Mouse (Mus musculus) kidney, embryonic 14.5 days (tissue): ENCODE results near the gene Frem1. TPM values are rescaled to one million over a fixed set of nuclear protein-coding genes. Genes with fewer than 3 reads are reported as not detected.

Source experiments
- ATAC-seq: fragments of 200-750 bp; cut with Nextera tagmentation; 2 replicates; pipeline ENCODE4 v1.8.0; 2017; ENCODE audit warnings: moderate number of reproducible peaks, mild to moderate bottlenecking, moderate TSS enrichment, moderate library complexity; ENCODE audit not compliant: low FRiP score, low TSS enrichment
- H3K27ac ChIP-seq: fragments of 300-500 bp; sonication (generic); 2 replicates; pipeline ENCODE4 v1.5.1; 2014; ENCODE audit warnings: low read depth, mild to moderate bottlenecking, low read length, moderate library complexity, mixed read lengths
- H3K27me3 ChIP-seq: fragments of 300-500 bp; sonication (generic); 2 replicates; pipeline ENCODE4 v1.6.1; 2014; ENCODE audit warnings: mild to moderate bottlenecking, low read length; ENCODE audit not compliant: control insufficient read depth, insufficient read depth
- H3K36me3 ChIP-seq: fragments of 300-500 bp; sonication (generic); 2 replicates; pipeline ENCODE4 v1.6.1; 2014; ENCODE audit warnings: low read length, mixed read lengths; ENCODE audit not compliant: control insufficient read depth, insufficient read depth
- H3K4me1 ChIP-seq: fragments of 300-500 bp; sonication (generic); 2 replicates; pipeline ENCODE4 v1.6.1; 2014; ENCODE audit warnings: low read length, mixed read lengths; ENCODE audit not compliant: control insufficient read depth, insufficient read depth
- H3K4me2 ChIP-seq: fragments of 300-500 bp; sonication (generic); replicated peaks from 2 replicates; pipeline ENCODE4 v1.6.1; 2014; ENCODE audit warnings: low read depth, mild to moderate bottlenecking, low read length
- H3K4me3 ChIP-seq: fragments of 300-500 bp; sonication (generic); 2 replicates; pipeline ENCODE4 v1.5.1; 2014; ENCODE audit warnings: mild to moderate bottlenecking, low read length
- H3K9ac ChIP-seq: fragments of 300-500 bp; sonication (generic); 2 replicates; pipeline ENCODE4 v1.6.1; 2014; ENCODE audit warnings: low read depth, mild to moderate bottlenecking, low read length, moderate library complexity
- H3K9me3 ChIP-seq: fragments of 300-500 bp; sonication (generic); 2 replicates; pipeline ENCODE4 v1.6.1; 2016; ENCODE audit warnings: low read length; ENCODE audit not compliant: control insufficient read depth
- WGBS: fragments of 180-500 bp; shearing (Covaris S2); extraction: QIAGEN DNeasy Blood & Tissue Kit; methylation state at CpG from one replicate; pipeline ENCODE4 v1.1.7; 2014; 5-methylcytosine and 5-hydroxymethylcytosine counted together
- polyA plus RNA-seq: library from polyadenylated mRNA; unstranded; fragments of >200 nt; fragmentation: Nextera tagmentation; extraction: Ambion mirVana; gene quantifications from 2 replicates; pipeline ENCODE4 v1.2.1, GENCODE M21; 2014

Gene Frem1
- polyA plus RNA-seq, 1 experiment from 2014 or later: 42.3 TPM

DNA sequence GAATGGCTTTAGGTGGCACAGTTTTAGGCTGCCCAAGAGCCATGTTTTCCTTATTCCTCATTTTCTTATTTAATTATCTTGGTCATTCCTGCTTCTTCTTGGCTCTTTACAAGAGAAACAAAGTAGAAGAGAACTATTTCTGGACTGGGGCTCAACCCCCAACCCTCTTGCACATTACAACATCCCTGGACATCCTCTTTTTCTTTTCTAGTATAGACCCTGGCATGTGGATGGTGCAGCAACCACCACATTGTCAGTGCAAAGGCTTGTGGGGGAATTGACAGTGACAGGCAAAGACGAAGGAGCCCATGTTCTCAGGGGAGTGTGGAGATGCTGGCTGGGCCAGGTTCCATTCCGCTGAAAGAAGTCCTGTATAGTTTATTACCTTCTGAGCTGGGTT is 175.5 kb downstream of the Frem1 start:
- no peaks in the 10 kb centered on the region for H3K36me3 ChIP-seq
- H3K4me1 ChIP-seq: no peaks in the 10 kb centered on the region
- H3K9ac ChIP-seq: no peak overlapping the region
- H3K9me3 ChIP-seq: no peaks in the 10 kb centered on the region
- H3K27me3 ChIP-seq: no peaks in the 10 kb centered on the region
- 80% methylated on average over 2 of the region's 2 CpGs for WGBS
- no peak overlapping the region for H3K4me3 ChIP-seq
- H3K27ac ChIP-seq: no peak overlapping the region
- H3K4me2 ChIP-seq: no peak overlapping the region
- no peak for ATAC-seq

DNA sequence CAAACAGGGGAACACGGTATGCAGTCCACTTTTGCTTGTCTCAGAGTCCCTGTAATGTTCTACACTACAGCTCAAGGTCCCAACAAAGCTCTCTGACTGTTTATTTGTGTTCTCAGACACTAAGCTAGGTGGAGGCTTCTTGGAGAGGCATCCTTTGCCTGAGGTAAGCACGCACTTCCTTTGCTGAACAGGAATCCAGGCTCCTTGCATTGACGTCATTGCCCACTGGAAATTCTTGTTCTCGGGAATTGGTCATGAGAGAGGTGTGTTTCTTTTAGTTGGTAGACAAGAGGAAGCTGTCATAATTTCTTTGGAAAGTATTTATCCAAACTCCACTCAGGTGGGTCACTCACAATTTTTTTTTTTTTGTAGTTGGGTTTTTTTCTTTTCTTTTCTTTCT is 176.6 kb downstream of the Frem1 start:
- Histone ChIP-seq H3K27ac (no peak overlapping the region), H3K36me3 (no peaks in the 10 kb centered on the region), H3K4me1 (no peaks in the 10 kb centered on the region), H3K27me3 (no peaks in the 10 kb centered on the region), H3K9me3 (no peaks in the 10 kb centered on the region), H3K9ac (no peak overlapping the region), H3K4me3 (no peak overlapping the region), H3K4me2 (no peak overlapping the region)
- WGBS: 63% methylated on average over 4 of the region's 4 CpGs
- ATAC-seq: no peak

DNA sequence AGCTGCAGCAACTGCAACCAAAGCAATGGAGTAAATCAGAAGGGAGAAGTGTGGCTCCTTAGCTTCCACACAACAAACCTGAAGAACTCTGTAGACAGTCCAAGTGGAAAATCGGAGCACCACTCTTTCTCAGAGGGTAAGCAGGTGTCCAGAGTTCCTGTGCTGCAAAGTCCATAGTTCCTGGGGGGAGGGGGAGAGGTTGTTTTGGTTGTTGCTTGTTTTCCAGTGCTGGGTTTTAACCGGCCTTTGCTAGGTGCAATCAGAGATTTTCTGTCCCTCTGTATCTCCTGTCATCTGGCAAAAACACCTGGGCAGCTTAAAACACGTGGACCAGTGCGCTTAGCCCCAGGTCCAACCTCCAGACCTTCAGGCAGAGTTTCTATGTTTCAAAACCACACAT is 177.3 kb downstream of the Frem1 start:
- ATAC-seq: no peak
- Histone ChIP-seq H3K4me2 (no peak overlapping the region), H3K4me1 (no peaks in the 10 kb centered on the region), H3K4me3 (no peak overlapping the region), H3K36me3 (no peaks in the 10 kb centered on the region), H3K9me3 (no peaks in the 10 kb centered on the region), H3K9ac (no peak overlapping the region), H3K27me3 (no peaks in the 10 kb centered on the region), H3K27ac (no peak overlapping the region)
- WGBS: 65% methylated on average over 4 of the region's 4 CpGs

DNA sequence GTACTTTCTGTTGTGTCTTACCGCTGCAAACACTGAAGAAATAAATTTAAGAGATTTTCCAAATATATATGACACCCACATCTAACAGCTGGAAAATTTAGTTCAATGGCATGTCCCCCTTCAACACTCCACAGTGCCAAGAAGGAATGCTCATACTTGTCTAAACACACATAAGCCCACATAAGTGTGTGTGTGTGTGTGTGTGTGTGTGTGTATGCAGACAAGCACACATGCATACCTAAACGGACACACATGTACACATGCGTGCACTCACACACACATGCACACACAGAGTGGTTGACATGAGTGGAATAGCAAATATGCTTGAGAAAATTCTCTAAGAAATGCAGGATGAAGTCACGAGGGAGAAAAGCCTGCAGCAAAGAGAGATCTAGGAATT is 179.6 kb downstream of the Frem1 start:
- H3K27ac ChIP-seq: no peak overlapping the region
- H3K9me3 ChIP-seq: no peaks in the 10 kb centered on the region
- H3K9ac ChIP-seq: no peak overlapping the region
- no peaks in the 10 kb centered on the region for H3K36me3 ChIP-seq
- no peaks in the 10 kb centered on the region for H3K4me1 ChIP-seq
- H3K4me3 ChIP-seq: no peak overlapping the region
- no peak for ATAC-seq
- no peaks in the 10 kb centered on the region for H3K27me3 ChIP-seq
- no peak overlapping the region for H3K4me2 ChIP-seq
- 80% methylated on average over 4 of the region's 4 CpGs for WGBS

DNA sequence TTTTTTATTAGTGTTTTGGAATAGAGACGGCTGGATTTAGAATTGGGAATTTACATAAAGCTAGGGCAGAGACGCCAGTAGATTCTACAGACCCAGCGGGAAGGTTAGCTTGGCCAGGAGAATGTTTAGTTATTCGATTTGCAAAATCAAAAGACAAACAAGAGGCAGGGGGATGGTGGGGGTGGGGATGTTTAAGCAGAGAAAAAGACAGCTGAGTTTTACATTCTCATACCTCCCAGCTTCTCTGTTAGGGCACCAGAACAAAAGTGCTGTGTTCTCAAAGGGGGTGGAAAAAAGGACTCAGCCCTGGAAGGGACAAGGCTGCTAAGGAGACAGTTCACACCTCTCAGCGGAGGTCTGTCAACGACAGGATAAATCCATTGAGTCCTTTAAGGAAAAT is 180.0 kb downstream of the Frem1 start:
- Histone ChIP-seq H3K4me3 (no peak overlapping the region), H3K9me3 (no peaks in the 10 kb centered on the region), H3K4me2 (no peak overlapping the region), H3K4me1 (no peaks in the 10 kb centered on the region), H3K36me3 (no peaks in the 10 kb centered on the region), H3K27me3 (no peaks in the 10 kb centered on the region), H3K27ac (no peak overlapping the region), H3K9ac (no peak overlapping the region)
- 51% methylated on average over 6 of the region's 6 CpGs for WGBS
- ATAC-seq: no peak

DNA sequence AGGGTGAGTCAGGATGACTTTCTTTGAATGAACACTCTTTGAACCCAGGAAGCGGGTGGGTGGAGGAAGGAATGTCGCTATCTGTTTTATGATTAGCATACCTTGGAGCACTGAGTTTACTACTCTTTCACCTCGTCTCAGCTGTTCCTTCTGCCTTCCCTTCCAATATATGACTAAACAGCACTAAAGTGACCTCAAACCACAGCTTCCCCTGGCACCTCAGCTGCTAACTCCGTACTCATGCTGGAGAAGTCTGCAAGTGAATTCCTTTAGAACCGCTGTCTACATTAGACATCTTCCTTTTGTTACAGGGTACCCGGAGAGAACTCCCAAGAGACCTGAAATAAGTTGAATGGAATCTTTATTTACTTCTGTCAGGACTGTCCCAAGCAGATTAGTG is 181.2 kb downstream of the Frem1 start:
- H3K4me3 ChIP-seq: no peak overlapping the region
- no peaks in the 10 kb centered on the region for H3K36me3 ChIP-seq
- ATAC-seq: no peak
- no peaks in the 10 kb centered on the region for H3K9me3 ChIP-seq
- H3K4me2 ChIP-seq: no peak overlapping the region
- no peaks in the 10 kb centered on the region for H3K27me3 ChIP-seq
- H3K4me1 ChIP-seq: no peaks in the 10 kb centered on the region
- 70% methylated on average over 6 of the region's 6 CpGs for WGBS
- H3K9ac ChIP-seq: no peak overlapping the region
- no peak overlapping the region for H3K27ac ChIP-seq

DNA sequence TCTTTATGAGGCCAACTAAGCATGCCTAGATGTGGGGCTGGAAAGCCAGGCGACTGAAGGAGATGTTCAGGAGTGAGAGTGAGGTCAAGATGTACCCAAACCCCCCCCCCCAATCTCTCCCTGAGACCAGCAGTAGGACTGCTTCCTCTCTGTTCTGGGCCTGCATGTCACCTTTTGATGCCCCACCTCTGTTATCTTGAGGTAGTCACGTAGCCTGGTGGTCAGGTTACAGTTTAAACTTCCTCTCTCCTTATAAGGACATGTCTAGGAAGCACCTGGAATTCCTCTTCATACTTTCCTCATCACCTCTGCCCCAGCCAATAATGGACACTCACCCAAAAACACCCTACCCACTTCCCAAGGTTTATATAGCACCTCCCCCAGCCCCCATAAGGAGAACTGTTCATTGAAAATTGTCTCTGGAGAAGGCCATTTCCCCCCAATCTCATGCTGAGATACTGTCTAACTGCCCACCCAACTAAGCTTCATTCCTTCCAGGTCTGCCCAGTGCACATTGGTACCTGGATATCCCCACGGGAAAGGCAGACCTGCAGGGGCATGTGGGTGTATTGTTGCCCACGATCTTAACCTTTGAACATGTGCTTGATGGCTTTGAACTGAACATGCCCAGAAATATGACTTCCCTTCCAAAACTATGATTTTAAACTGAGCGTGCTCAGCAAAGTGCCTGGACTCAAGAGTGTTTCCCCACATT is 184.3 kb downstream of the Frem1 start:
- Histone ChIP-seq H3K27ac (no peak overlapping the region), H3K4me1 (no peaks in the 10 kb centered on the region), H3K4me2 (no peak overlapping the region), H3K27me3 (no peaks in the 10 kb centered on the region), H3K9ac (no peak overlapping the region), H3K4me3 (no peak overlapping the region), H3K36me3 (no peaks in the 10 kb centered on the region), H3K9me3 (no peaks in the 10 kb centered on the region)
- 80% methylated on average over 5 of the region's 5 CpGs for WGBS
- ATAC-seq: no peak

DNA sequence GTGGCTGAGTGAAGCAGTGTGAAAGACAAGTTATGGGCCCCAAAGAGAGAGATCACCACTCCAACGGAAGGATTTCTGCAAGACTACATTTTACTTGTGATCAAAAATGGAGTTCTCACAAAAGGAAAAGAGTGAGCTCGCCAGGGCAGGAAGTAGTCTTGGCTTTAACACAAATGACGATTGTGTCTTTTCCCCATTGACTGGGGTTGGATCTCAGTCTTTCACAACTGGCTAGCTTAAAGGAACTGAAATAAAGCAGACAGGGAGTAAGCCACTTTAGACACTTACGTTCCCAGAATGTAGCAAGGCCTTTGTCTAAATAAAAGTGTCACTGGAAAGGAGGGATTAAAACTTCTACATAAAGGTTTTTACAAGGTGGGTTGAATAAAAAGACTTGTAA is 185.0 kb downstream of the Frem1 start:
- Histone ChIP-seq H3K4me2 (no peak overlapping the region), H3K9ac (no peak overlapping the region), H3K9me3 (no peaks in the 10 kb centered on the region), H3K4me1 (no peaks in the 10 kb centered on the region), H3K27me3 (no peaks in the 10 kb centered on the region), H3K36me3 (no peaks in the 10 kb centered on the region), H3K4me3 (no peak overlapping the region), H3K27ac (no peak overlapping the region)
- 71% methylated on average over 4 of the region's 4 CpGs for WGBS
- no peak for ATAC-seq

DNA sequence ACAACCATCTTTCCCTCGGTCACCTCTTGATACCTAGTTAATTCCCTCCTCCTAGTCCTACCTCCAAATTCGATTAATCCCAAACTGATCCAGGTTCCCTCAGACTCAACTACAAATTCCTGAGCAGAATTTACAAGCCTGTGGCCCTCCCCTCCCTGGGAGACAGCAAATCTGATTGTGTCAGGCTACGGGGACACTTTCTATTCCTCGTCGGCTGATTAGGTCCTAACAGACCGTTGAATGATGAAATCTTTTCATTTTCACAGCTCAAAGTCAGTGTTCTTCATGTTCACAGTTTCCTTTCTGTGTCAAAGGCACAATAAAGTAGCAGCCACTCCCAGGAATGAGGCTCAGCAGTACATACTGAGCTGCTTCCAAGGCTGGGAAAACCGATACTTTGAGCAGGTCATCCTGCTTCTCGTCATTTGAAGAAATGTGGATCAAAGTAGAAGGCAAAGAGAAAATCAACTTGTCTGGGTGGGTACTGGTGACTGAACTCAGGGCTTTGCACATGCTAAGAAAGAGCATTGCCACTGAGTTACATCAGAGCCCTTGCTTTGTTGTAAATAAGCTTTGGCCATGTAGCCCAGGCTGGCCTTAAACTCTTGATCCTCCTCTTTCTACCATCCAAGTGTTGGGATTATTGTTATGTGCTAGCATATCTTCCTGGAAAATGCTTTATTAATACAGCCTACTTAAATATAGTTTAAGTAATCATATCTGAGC is 187.0 kb downstream of the Frem1 start:
- H3K36me3 ChIP-seq: no peaks in the 10 kb centered on the region
- no peak overlapping the region for H3K9ac ChIP-seq
- no peaks in the 10 kb centered on the region for H3K9me3 ChIP-seq
- no peak overlapping the region for H3K4me3 ChIP-seq
- no peak overlapping the region for H3K27ac ChIP-seq
- ATAC-seq: no peak
- H3K4me1 ChIP-seq: no peaks in the 10 kb centered on the region
- no peaks in the 10 kb centered on the region for H3K27me3 ChIP-seq
- no peak overlapping the region for H3K4me2 ChIP-seq
- 81% methylated on average over 8 of the region's 8 CpGs for WGBS
